Mouse (Mus musculus) embryonic facial prominence, embryonic 14.5 days (tissue): ENCODE measurements at regions not wholly inside any gene's neighbourhood (a gene's known extent, or its start where the extent isn't known, plus 50 kb on each side); places are given as distances from the start of the nearest gene placed in this dataset.

Experiments
- ATAC-seq: fragments of 200-750 bp; cut with Nextera tagmentation; 2 replicates; pipeline ENCODE4 v1.8.0; 2017; ENCODE audit warnings: low read depth, moderate number of reproducible peaks, moderate TSS enrichment
- DNase-seq: peaks from one replicate; pipeline ENCODE4 v3.0.0-alpha.2; 2015; ENCODE audit warnings: low spot score
- H3K27ac ChIP-seq: fragments of 300-500 bp; sonication (generic); replicated peaks from 2 replicates; pipeline ENCODE4 v1.5.1; 2014; ENCODE audit warnings: low read depth, mild to moderate bottlenecking, low read length, moderate library complexity
- H3K27me3 ChIP-seq: fragments of 300-500 bp; sonication (generic); replicated peaks from 2 replicates; pipeline ENCODE4 v1.6.1; 2014; ENCODE audit warnings: low read length; ENCODE audit not compliant: control insufficient read depth, insufficient read depth
- H3K36me3 ChIP-seq: fragments of 300-500 bp; sonication (generic); 2 replicates; pipeline ENCODE4 v1.6.1; 2014; ENCODE audit warnings: low read length, mixed read lengths; ENCODE audit not compliant: control insufficient read depth, insufficient read depth
- H3K4me1 ChIP-seq: fragments of 300-500 bp; sonication (generic); 2 replicates; pipeline ENCODE4 v1.6.1; 2014; ENCODE audit warnings: antibody characterized with exemption, low read length; ENCODE audit not compliant: control insufficient read depth, insufficient read depth
- H3K4me2 ChIP-seq: fragments of 300-500 bp; sonication (generic); 2 replicates; pipeline ENCODE4 v1.6.1; 2014; ENCODE audit warnings: low read depth, mild to moderate bottlenecking, low read length, moderate library complexity, mixed read lengths
- H3K4me3 ChIP-seq: fragments of 300-500 bp; sonication (generic); 2 replicates; pipeline ENCODE4 v1.5.1; 2014; ENCODE audit warnings: low read depth, mild to moderate bottlenecking, low read length
- H3K9ac ChIP-seq: fragments of 300-500 bp; sonication (generic); 2 replicates; pipeline ENCODE4 v1.6.1; 2014; ENCODE audit warnings: low read depth, mild to moderate bottlenecking, low read length, moderate library complexity, mixed read lengths
- H3K9me3 ChIP-seq: fragments of 300-500 bp; sonication (generic); 2 replicates; pipeline ENCODE4 v1.6.1; 2016; ENCODE audit warnings: low read length; ENCODE audit not compliant: control insufficient read depth
- WGBS: fragments of 180-500 bp; shearing (Covaris S2); extraction: QIAGEN DNeasy Blood & Tissue Kit; methylation state at CpG from one replicate; pipeline ENCODE4 v1.1.7; 2014; 5-methylcytosine and 5-hydroxymethylcytosine counted together

DNA sequence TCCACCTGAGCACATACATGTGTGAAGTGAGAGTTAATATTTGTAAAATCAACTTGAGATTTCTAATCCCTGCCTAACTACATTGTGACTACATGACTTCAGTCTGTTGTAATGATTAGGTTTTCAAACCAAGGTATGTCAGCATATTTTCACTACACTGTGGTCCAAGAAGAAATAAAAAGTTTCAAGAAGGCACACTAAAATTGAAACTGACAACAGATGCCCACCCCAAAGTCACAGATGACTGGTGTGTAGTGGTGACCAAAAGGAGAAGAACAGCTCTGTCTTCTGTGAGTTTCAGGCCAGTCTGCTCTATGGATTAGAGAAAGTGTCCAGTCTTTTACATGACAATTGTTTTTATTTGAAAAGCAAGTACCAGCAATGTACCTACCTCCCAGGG is 255.9 kb upstream of the Klf6 start:
- peaks cover 6% of the 10 kb centered on the region for H3K4me1 ChIP-seq
- no peaks in the 10 kb centered on the region for H3K36me3 ChIP-seq
- no peak overlapping the region for H3K27ac ChIP-seq
- ATAC-seq (no peak), DNase-seq (no peak)
- H3K4me2 ChIP-seq: no peak overlapping the region
- no peak overlapping the region for H3K9ac ChIP-seq
- H3K9me3 ChIP-seq: no peaks in the 10 kb centered on the region
- H3K27me3 ChIP-seq: no peaks in the 10 kb centered on the region
- no peak overlapping the region for H3K4me3 ChIP-seq

DNA sequence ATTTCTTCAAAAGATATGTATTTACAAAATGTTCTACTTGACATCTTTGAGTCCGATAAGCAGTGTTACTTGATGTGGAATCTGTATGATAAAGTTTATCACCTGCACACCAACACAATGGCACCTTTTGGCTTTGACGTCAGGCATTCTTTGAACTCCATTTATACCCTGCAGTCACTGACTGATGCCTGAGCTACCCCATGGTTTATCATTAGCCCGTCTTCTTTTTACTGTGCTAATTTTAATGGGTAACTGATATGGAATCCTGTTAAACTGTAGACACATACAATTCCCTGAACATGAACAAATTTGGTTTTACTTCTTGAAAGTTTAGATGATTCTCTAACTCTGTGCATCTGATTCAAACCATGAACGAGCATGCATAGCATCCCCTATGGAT is 253.8 kb upstream of the Klf6 start:
- Histone ChIP-seq H3K4me3 (no peak overlapping the region), H3K4me1 (peaks cover 6% of the 10 kb centered on the region), H3K36me3 (no peaks in the 10 kb centered on the region), H3K27ac (no peak overlapping the region), H3K9ac (no peak overlapping the region), H3K4me2 (no peak overlapping the region), H3K27me3 (no peaks in the 10 kb centered on the region), H3K9me3 (no peaks in the 10 kb centered on the region)
- no peak for ATAC-seq
- DNase-seq: no peak
- 87% methylated on average over 4 of the region's 4 CpGs for WGBS

DNA sequence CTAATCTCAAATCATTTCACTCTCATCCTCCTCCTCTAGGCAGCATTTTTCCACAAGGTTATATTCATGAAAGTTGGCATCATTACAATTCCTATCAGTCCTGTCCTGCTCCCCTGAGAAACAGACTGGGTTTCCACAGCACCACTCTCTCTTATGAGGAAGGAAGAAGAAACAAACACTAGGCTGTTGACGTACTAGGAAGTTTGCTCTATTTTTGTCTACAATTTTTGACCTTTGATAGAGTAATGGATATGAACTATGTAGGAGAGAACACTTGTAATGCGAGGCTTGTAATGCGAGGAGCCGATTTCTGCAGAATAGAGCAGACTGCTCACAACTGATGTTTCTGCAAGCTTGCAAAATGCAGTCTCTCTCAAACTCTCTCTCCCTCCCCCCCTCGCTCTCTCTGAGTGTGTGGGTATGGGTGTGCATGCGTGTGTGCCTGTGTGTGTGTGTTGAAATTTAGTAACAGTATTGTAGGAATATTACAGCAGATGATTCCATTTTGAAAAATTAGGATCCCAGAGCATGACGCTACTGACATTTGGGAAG is 247.0 kb upstream of the Klf6 start:
- H3K4me1 ChIP-seq: no peaks in the 10 kb centered on the region
- no peak overlapping the region for H3K4me3 ChIP-seq
- DNase-seq (peak; percentile 4), ATAC-seq (peak; percentile 30; the same call in 1 of the 2 replicates)
- H3K27me3 ChIP-seq: no peaks in the 10 kb centered on the region
- H3K27ac ChIP-seq: no peak overlapping the region
- H3K36me3 ChIP-seq: no peaks in the 10 kb centered on the region
- H3K9ac ChIP-seq: no peak overlapping the region
- no peak overlapping the region for H3K4me2 ChIP-seq
- 60% methylated on average over 7 of the region's 7 CpGs for WGBS
- no peaks in the 10 kb centered on the region for H3K9me3 ChIP-seq

DNA sequence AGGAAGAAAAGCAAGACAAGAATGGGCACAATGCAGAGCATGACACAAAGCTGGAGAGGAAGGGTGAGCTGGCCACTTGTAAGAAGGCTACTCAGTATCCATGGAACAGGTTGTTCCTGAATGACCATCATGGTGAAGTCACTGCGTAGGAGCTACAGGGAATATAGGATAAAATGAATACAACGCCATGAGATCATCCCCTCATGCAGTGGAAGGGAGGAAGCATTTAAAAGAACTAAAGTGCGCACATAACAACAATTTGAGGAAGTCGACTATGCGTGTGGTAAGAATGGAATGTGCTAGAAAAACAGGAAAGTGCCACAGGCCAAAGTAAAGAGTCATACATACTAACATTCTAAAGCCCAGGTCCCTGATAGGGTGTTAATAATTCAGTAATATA is 246.4 kb upstream of the Klf6 start:
- no peaks in the 10 kb centered on the region for H3K9me3 ChIP-seq
- no peak overlapping the region for H3K27ac ChIP-seq
- H3K36me3 ChIP-seq: no peaks in the 10 kb centered on the region
- H3K4me1 ChIP-seq: no peaks in the 10 kb centered on the region
- no peak for ATAC-seq
- peak; percentile 13 for DNase-seq
- H3K27me3 ChIP-seq: no peaks in the 10 kb centered on the region
- no peak overlapping the region for H3K4me3 ChIP-seq
- H3K9ac ChIP-seq: no peak overlapping the region
- WGBS: 73% methylated on average over 5 of the region's 5 CpGs
- H3K4me2 ChIP-seq: no peak overlapping the region

- Histone ChIP-seq H3K27me3 (no peaks in the 10 kb centered on the region), H3K27ac (no peak overlapping the region), H3K9me3 (no peaks in the 10 kb centered on the region), H3K36me3 (no peaks in the 10 kb centered on the region), H3K4me3 (no peak overlapping the region), H3K9ac (no peak overlapping the region), H3K4me1 (no peaks in the 10 kb centered on the region), H3K4me2 (no peak overlapping the region)
- no peak for DNase-seq
- no peak for ATAC-seq
- 75% methylated on average over 3 of the region's 3 CpGs for WGBS
Observed at GRCm38 (mm10) chr13:5615327-5615726, 246.0 kb upstream of the Klf6 start.

- 43% methylated on average over 2 of the region's 2 CpGs for WGBS
- H3K4me2 ChIP-seq: no peak overlapping the region
- DNase-seq: no peak
- no peak overlapping the region for H3K27ac ChIP-seq
- H3K9ac ChIP-seq: no peak overlapping the region
- no peaks in the 10 kb centered on the region for H3K9me3 ChIP-seq
- no peaks in the 10 kb centered on the region for H3K4me1 ChIP-seq
- H3K4me3 ChIP-seq: no peak overlapping the region
- H3K36me3 ChIP-seq: no peaks in the 10 kb centered on the region
- no peaks in the 10 kb centered on the region for H3K27me3 ChIP-seq
- no peak for ATAC-seq
Observed at GRCm38 (mm10) chr13:5628124-5628523, 233.2 kb upstream of the Klf6 start.

DNA sequence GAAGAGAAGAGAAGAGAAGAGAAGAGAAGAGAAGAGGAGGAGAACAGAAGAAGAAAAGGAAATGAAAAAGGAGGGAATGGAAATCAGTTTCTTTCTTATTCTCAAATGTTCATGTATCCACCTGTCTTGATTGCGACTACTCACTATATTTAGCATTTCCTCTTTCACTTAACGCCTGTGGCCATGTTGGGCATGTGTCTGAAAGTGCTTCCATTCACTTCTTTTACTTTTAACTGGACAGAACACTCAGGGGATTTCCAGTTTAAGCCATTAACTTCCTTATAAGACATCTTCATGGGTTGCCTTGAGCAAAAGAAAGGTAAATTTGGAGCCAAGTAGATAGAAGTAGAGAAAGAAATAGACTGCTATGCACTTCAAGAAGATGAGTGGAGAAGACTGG is 226.3 kb upstream of the Klf6 start:
- Histone ChIP-seq H3K36me3 (no peaks in the 10 kb centered on the region), H3K9me3 (no peaks in the 10 kb centered on the region), H3K27me3 (no peaks in the 10 kb centered on the region), H3K27ac (no peak overlapping the region), H3K9ac (no peak overlapping the region), H3K4me2 (no peak overlapping the region), H3K4me1 (no peaks in the 10 kb centered on the region), H3K4me3 (no peak overlapping the region)
- 76% methylated on average over 2 of the region's 2 CpGs for WGBS
- DNase-seq (no peak), ATAC-seq (no peak)

DNA sequence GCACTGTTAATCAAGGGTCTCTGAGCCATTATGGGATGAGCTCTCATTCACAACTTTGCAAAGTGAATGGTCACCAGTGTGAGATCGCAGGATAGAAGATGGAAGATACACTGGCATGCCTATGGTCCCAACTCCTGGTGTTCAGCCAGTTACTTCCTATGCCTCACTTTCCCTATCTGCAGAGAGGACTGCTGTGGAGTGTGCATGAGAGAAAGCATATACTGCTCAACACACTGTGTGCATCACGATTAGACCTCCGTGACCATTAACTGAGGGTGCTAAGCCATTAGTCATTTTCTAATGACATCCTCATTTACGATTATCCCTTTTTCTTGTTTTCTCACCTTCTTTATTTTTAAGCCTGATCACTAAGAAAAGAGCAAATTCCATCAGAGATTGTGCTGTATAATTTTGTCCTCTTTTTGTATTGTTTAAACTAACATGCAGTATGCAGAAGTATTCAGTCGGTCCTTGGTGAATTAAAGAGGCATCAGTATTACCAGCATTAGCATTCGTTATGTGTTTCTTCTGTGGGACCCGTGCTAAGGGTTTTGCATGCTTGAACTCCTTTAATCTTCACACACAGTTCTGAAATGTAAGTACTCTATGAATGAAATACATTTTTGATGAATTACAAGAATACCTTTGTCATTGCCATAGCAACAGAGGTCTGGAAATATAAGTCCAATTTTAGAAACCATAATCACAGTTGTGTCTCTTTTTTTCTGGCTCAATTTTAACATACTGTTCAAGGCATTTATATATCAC is 219.4 kb upstream of the Klf6 start:
- 81% methylated on average over 7 of the region's 7 CpGs for WGBS
- no peak for ATAC-seq
- Histone ChIP-seq H3K9me3 (no peaks in the 10 kb centered on the region), H3K36me3 (no peaks in the 10 kb centered on the region), H3K27me3 (no peaks in the 10 kb centered on the region), H3K4me3 (no peak overlapping the region), H3K27ac (no peak overlapping the region), H3K9ac (no peak overlapping the region), H3K4me2 (no peak overlapping the region), H3K4me1 (no peaks in the 10 kb centered on the region)
- DNase-seq: no peak

DNA sequence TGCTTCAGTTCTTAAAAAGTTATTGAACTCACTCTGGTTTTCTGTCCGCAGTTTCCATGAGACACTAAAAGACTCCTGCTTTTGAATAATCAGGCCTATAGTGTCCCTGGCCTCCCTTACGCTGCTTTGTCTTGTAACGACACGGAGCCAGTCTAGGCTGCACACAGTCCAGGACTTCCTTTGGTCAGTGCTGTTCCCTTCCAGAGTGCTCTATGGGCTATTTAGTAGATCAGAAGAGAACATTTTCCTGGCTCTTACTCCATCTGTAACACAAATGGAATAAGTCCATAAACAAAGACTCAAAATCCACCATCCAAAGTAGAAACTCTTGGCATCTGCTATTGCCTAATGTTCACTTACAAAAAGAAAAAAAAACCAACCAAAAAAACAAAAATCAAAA is 213.0 kb upstream of the Klf6 start:
- ATAC-seq: no peak
- WGBS: 87% methylated on average over 4 of the region's 4 CpGs
- Histone ChIP-seq H3K27me3 (no peaks in the 10 kb centered on the region), H3K9me3 (no peaks in the 10 kb centered on the region), H3K9ac (no peak overlapping the region), H3K4me1 (no peaks in the 10 kb centered on the region), H3K4me3 (no peak overlapping the region), H3K4me2 (no peak overlapping the region), H3K27ac (no peak overlapping the region), H3K36me3 (no peaks in the 10 kb centered on the region)
- DNase-seq: no peak
